Mouse (Mus musculus) heart, adult 9 months (tissue): Measurements from ENCODE around the gene Ezh1.

Experiments
- DNase-seq, 2 experiments: peaks; one replicate each; pipeline ENCODE4 v3.0.0; 2022; ENCODE audit warnings: low spot score in 2 of 2

The Ezh1 gene

DNA sequence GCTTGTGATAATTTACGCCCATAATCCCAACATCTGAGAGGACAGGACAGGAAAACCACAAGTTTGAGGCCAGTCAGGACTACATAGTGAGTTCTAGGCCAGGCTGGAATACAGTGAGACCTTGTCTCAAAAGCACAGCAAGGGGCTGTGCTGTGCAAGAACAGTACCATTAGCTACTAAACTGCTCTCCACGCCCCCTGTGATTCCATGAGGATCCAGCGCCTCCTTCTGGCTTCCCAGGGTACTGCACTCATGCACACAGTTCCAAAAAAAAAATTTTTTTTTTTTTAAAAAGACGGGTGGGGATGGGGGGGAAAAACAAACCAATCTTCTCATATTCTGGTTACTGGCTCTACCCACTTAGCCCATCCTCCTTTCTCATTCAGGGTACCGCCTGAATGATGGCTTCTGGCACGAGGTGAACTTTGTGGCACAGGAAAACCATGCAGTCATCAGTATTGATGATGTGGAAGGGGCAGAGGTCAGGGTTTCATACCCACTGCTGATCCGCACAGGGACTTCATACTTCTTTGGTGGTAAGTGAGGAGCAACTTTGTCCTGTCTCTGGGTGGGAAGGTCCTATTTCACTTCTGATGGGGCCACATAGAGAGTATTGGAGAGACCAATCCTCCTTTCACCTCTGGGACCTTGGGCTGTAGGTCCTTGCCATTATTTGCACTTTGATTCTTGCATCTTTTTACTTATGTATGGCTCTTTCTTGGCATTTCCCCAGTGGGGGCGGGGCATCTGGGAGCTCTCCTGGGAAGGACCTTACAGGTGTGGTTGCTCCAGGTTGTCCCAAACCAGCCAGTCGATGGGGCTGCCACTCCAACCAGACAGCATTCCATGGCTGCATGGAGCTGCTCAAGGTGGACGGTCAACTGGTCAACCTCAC, 45.2 kb downstream of the Ezh1 start:
- no peak for DNase-seq

DNA sequence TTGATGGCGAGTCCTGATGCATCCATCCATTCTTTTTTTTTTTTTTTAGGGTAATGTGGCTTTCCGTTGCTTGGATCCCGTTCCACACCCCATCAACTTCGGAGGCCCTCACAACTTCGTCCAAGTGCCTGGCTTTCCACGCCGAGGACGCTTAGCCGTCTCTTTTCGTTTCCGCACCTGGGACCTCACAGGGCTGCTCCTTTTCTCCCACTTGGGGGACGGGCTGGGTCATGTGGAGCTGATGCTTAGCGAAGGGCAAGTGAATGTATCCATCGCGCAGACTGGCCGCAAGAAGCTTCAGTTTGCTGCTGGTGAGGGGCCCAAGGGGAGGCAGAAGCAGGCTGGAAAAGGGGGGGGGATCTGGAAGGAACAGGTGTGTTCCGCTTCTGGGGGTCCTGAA, 46.0 kb downstream of the Ezh1 start:
- DNase-seq = no peak

DNA sequence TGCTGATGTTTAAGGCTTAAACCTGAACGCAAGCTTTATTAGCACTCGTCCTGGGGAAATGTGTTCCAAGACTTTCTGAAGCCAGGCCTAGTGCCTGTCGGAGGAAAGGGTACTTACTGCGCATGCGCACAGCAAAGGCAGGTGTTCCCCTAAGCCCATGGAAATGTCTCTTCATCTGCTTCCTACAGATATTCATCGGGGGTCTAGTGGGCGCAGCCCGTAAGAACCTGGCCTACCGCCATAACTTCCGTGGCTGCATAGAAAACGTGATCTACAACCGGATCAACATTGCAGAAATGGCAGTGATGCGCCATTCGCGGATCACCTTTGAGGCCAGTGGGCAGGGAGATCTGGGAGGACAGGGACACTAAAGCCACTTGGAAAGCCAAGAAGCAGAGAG, 47.0 kb downstream of the Ezh1 start:
- DNase-seq = no peak

DNA sequence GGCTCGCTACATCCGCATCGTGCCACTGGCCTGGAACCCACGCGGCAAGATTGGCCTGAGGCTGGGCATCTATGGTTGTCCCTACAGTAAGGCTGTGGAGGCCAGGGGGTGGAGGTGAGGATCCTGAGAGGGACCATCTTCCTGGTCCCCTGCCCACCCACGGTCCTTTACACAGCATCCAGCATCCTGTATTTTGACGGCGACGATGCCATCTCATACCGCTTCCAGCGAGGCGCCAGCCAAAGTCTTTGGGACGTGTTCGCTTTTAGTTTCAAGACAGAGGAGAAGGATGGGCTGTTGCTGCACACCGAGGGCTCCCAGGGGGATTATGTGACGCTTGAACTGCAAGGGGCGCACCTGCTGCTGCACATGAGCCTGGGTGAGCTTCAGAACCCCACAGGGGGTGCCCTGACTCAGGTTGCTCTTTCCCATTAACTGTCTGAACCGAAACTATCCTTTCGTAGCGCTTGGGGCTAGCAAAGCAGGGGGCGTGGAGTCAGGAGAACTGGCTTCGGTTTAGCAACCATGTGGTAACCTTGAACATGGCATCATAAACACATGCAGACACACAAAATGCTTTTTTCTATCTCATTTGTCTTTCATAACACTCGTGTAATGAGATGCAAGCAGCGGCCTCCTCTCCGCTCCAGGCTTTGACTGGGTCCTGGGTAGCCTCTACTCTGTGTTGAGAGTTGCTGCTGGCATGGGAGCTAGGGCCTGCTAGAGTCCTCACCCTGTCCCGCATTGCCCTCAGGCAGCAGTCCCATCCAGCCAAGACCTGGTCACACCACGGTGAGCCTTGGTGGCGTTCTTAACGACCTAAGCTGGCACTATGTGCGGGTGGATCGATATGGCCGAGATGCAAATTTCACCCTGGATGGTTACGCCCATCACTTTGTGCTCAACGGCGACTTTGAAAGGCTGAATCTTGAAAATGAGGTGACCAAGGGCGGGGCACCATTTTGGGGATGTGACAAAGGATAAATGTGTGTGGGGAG, 47.9 kb downstream of the Ezh1 start:
- no peak for DNase-seq

DNA sequence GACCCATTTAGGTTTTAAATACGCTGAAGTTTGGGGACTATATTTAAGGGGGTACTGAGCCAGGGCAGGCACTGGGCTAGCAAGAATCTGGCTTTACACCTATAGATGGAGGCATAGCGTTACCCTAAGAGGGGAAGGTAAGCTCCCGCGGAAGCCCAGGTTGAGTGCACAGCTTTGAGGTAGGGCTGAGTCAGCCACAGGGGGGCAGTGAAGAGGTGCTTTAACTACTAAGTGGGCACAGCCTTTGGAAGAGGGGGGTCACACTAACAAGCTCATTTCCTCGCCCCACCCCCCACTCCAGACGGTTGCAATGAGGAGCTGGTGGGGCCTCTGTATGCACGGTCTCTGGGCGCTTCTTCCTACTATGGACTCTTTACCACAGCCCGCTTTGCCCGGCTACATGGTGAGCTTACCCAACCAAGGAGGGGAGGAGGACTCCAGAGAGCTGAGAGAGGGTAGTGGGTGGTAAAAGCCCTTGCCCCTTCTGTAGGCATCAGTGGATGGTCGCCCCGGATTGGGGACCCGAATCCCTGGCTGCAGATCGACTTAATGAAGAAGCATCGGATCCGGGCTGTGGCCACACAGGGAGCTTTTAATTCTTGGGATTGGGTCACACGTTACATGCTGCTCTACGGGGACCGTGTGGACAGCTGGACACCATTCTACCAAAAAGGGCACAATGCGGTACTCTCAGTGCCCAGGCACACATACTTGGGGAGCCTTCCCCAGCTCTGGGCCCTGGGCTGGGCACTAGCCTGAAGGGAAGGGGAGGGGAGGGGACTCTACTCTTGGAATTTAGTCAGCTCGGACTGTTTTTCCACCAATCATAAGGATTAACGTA, 49.1 kb downstream of the Ezh1 start:
- DNase-seq = no peak

DNA sequence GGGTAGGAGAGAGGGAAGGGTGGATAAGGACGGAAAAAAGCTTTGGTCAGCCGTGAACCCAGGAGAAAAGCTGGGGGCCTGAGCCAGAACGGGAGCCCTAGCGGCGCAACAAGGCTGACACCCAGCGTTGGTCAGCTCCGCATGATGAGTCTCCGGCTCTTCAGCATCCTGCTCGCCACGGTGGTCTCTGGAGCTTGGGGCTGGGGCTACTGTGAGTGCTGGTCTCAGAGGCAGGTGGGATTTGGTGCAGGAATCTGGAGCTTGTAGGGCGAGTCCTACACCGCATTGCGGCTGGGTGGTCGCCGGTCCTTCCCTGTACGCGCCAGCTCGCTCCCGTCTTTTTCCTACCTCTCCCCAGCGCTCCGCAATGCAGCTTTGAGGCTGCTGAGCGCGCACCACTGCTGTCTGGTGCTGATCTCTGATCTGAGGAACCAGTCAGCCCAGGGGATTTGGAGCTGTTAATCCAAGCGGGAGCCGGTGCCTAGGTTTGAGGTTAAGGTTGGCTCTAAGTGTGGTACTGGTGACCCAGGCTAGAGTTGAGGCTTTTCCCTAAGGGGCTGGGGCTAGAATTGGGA, 50.1 kb downstream of the Ezh1 start:
- DNase-seq = no peak

DNA sequence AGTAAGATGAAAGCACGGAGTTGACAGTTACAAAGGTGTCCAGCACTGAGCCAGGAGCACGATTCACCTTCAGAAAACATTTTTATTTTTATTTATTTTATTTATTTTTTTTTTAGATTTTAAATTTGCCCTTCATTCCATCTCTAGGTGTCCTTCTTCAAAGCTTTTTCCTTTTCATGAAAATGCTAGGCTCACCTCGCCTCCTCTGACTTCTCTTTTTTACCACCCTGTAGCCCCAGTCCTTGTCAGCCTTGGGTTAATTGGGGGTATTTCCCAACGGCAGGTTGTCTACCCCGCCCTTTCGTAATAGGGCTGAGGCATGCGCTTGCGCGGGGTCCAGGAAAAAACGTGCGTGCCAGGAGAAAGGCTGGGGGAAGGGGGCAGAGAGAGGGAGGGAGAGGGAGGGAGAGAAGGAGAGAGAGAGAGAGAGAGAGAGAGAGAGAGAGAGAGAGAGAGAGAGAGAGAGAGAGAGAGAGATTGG, 50.6 kb downstream of the Ezh1 start:
- no peak for DNase-seq

DNA sequence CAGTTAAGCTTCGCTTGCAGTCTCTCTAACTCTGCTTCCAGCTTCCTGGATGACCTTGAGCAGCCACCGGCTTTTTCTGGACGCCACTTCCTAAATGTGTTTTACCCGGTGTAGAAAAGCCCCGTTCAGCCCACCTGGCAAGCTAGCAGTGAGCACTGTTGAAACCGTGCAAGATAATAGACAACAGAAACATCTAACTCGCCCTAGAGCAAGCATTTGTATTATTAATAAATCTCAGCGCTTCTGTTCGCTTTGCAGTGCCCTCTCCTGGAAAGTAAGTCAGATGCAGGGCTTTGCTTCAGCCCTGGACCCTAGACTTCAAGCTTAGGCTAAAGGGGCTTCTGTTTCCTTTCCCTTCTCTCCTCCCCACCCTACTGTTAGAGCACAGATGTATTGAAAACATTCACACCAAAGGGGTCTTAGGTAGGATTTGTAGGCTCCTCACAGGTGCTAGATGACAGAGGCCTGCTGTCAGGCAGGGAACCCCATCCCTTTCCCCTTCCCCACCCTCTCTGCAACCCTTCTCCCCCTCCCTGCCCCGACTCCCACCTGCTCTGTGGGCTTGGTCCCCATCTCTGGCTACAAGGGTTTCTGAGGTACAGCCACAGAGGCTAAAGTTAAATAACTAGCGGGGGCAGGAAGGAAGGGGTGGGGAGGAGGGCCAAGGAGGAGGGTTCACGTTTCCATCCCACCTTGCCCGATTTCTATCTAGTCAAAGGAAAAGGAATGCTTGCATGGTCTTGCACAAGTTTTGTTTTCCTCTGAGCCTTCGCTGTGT, 51.2 kb downstream of the Ezh1 start, which contains the start of gene Ccr10:
Gene Ccr10 (minus strand): TSS at position 593 of the 778 bp plus-strand sequence.
- DNase-seq = no peak

DNA sequence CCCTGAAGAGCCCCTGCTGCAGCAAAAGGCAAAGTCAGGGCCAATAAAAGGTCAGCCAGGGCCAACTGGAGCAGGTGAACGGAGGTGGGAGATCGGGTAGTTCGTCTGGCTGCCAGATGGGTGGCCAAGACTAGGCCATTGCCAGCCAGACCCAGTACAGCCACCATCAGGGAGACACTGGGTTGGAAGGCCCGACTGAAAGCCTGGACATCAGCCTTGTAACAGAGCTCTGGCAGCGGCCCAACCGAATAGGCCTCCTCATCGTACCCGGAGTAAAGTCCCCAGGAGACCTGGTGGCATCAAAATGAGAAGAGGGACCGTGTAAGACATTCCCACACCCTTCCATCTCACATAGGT, 51.9 kb downstream of the Ezh1 start:
- DNase-seq = no peak

DNA sequence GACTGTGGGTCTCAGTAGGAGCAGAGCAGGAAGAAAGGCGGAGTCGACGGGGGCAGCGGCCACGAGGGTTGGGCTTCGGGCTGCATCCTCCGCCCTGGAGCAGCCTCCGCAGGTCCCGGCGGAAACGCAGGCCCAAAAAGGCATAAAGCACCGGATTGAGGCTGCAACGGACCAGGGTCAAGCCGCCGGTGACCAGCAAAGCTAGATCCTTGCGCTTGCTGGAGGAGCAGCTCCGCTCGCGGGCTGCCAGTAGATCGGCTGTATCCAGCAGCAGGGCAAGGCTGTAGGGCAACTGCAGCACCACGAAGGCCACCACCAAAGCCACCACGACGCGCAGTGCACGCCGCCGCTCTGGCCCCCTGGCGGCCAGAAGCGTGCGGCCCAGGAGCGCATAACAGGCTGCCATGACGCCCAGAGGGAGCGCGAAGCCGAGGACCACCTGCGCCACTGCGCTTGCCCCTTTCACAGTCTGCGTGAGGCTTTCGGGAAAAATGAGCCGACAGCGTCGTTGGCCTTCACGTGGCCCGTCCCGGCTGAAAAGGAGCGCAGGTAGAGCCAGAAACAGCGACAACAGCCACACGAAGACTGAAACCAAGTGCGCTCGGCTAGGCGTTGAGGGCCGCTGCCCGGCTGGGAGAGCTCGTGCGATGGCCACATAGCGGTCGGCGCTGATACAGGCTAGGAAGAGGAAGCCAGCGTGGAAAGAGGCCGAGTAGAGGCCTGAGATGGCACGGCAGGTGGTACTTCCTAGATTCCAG, 52.5 kb downstream of the Ezh1 start:
- peak; percentile 89 to 92 for DNase-seq

DNA sequence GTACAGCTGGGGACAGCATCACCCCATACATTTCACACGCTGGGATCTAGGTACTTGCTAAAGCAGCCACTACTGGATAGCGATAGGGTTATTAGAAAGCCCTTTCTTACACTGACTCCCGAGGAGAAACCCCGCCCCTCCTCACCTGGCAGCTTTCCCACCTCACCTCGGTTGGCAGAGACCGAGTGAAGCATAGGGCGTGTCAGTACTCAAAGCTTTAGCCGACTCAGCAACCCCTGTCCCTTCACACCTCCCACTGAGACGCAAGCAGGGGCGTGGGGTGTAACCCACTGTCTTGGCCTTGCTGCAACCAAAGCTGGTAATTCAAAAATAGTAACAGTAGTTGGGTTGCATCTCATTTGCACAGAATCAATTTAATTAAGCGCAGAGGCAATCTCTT, 53.2 kb downstream of the Ezh1 start:
- peak; percentile 60 to 68 for DNase-seq

DNA sequence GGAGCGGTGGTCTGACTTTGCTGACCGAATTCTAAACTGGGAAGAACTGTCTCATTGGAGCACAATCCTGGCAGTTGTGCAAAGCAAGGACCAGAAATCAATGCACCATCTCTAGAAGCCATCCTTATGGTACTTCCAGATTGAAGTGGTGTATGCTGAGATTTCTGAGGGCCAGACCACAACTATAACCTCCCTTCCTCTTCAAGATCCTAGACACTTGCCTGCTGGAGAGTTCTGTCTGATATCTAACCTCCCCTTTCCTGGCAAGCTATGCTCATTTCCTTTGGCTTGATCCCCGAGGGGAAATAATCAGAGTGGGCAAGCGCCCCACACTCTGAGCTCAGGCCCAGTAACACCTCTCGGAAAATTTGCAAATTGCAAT, 53.8 kb downstream of the Ezh1 start:
- no peak for DNase-seq

DNA sequence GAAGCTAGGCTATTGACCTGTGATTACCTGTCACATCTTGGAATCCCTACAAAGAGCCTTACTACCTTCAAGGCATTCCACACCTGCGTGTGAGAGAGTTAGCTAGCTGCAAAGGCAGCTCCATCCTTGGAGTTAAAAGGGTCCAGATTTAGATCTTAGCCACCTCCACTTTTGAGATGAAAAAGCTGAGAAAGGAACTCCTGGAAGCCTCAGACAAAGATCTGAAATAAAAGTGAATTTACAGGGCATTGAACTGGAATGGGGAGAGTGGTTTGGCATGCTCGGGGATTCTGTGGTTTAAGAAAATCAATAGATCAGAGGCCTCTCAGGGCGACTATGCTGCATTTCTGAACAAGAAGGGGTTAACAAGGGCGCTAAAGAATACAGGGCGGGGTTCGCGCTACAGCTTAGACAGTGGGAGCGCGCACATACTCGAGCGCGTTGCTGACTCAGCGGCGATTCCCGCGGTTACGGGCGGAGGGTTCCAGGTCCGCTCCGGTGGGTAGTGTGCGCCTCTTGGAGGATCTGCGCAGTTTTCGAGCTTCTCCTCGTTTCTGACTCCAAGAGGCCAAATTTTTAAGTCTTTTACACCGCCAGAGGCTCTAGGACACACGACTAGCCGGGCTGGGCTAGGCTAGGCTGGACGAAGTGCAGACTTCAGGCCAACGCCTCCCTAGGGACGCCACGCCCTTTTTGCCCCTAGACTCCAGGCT, 54.4 kb downstream of the Ezh1 start:
- peak; percentile 73 to 81 for DNase-seq

DNA sequence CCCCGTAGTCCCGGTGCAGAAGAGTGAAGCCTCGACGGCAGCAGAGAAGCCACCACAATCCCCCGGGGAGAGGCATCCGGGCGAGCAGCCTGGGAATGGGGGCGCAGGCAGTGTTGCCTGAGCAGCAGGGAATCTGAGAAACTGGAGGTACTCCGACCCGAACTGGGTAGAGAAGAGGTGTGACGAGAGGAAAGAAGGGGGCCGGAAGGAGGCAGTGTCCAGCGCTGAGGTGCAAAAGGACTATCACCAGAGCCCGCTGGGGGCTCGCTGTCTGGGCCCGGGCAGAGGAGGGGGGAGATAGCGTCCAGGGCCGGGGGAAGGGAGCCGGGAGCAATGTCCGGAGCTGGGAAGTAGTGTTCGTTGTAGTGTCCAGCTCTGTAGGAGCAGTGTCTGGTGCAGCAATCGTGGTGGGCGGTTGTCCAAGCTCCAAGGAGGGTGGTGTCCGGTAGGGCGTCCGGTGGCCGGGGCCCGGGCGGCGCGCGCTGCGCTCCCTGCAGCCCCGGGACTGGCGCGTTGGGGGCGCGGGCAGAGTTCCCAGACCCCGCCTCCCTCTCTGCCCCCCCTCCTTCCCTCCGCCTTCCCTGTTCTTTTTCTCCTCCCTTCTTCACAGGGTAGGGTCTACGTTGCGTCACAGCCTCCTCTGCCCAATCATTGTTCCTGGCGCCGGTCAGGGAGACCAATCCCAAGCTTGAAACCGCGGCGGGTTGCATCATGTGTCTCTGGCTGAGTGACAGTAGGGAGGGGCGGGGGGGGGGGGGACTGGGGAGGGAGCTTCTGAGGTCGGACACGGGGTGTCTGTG, 55.3 kb downstream of the Ezh1 start, which contains the start of gene Plekhh3:
Gene Plekhh3 (minus strand): TSS at position 541 of the 800 bp plus-strand sequence.
- DNase-seq = peak; percentile 96

DNA sequence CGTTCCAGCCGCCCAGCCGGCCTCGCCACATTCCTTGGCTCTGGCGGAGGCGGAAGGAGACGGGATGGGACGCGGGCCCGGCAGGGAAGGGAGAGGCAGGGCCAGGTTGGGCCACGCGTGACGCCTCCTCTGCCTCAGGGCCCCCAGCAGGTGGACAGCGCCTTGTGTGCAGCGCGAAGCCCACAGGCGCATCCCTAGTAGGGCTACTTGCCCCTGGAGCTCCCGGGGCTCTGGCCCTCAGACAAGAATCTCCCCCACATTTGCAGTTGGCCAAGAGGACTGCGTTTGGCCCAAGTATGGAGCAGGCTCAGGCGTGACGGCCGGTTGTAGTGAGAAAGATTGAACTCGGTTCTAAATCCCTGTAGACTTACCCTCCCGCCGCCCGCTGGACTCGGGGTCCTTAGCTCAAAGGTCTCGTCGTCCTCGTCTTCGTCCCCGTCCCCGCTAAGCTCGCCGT, 55.9 kb downstream of the Ezh1 start, which contains the start of gene Cntnap1:
Gene Cntnap1 (plus strand): TSS at position 170 of the 457 bp plus-strand sequence.
- DNase-seq = peak; percentile 71 to 72

DNA sequence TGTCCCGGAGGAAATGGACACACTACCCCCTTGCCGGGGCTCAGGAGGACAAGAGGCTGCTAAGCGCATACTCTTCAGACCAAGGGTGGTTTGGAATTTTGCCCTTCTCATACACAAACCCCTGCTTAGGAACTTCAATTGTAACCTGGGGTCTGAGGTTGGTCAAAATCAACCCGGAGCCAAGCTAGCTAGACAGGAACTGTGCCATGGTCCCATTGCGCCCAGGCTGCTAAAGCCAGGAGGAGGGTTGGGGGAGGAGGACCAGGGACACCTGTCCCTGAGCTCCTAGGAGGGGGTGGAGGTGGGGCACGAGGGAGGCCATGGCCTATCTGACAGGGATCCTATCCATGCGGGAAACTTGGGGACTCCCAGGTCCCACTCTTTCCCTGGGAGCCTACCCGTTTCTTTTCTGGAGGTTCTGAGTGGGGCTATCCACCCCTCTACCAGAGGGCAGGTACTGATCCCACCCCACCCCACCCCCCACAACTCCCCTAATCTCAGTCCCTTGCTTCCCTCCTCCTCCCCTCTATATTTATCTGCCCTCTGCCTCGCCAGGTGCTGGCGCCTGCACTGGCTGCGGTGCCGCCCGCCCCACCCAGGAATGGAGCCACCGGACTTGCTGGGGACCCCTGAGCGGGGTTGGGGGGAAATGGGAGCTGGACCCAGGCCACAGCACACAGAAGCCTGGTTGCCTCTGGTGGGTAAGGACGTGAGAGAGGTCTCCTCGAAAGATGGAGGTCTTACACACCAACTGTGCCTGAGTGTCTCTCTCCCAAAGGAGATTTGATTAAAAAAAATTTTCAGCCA, 56.8 kb downstream of the Ezh1 start:
- DNase-seq = no peak
